Mouse (Mus musculus) myocyte (in vitro differentiated cells): ENCODE measurements around the gene Atg10. TPM values are rescaled to one million over a fixed set of nuclear protein-coding genes. Genes with fewer than 3 reads are reported as not detected.

Experiments
- H3K27me3 ChIP-seq: one replicate; pipeline ENCODE4 v1.6.1; 2011; ENCODE audit not compliant: control insufficient read depth, insufficient read depth, insufficient read length
- H3K36me3 ChIP-seq: one replicate; pipeline ENCODE4 v1.6.1; 2011; ENCODE audit not compliant: control insufficient read depth, insufficient read depth
- H3K4me2 ChIP-seq: one replicate; pipeline ENCODE4 v1.6.1; 2011; ENCODE audit warnings: low read depth, control low read depth
- H3K4me3 ChIP-seq: one replicate; pipeline ENCODE4 v1.5.1; 2011; ENCODE audit warnings: mild to moderate bottlenecking, control low read depth, moderate library complexity
- H3K79me2 ChIP-seq: one replicate; pipeline ENCODE4 v1.6.1; 2011; ENCODE audit not compliant: control insufficient read depth, insufficient read depth
- H3ac ChIP-seq: one replicate; pipeline ENCODE4 v1.6.1; 2011; ENCODE audit not compliant: control insufficient read depth, insufficient read length
- CEBPB ChIP-seq: IDR thresholded peaks from 2 replicates; pipeline ENCODE4 v1.6.1; 2011; ENCODE audit warnings: mild to moderate bottlenecking, moderate library complexity; ENCODE audit not compliant: poor library complexity, insufficient read depth, severe bottlenecking
- E2F4 ChIP-seq: IDR thresholded peaks from one replicate; pipeline ENCODE4 v1.6.1; 2011; ENCODE audit warnings: mild to moderate bottlenecking, control low read depth, moderate library complexity; ENCODE audit not compliant: insufficient read depth
- MAX ChIP-seq: IDR thresholded peaks from one replicate; pipeline ENCODE4 v1.6.1; 2011; ENCODE audit warnings: low read depth, mild to moderate bottlenecking, control low read depth
- MYOD1 ChIP-seq, 3 experiments: IDR thresholded peaks; one replicate each; pipeline ENCODE4 v1.6.1; 2011; ENCODE audit warnings: control low read depth in 2 of 3, low read depth in 2 of 3, mild to moderate bottlenecking in 2 of 3, moderate library complexity in 1 of 3; ENCODE audit not compliant: insufficient read length in 2 of 3, control insufficient read depth in 1 of 3
- MYOG ChIP-seq, 3 experiments: IDR thresholded peaks; one replicate each; pipeline ENCODE4 v1.6.1; 2011; ENCODE audit warnings: control low read depth in 2 of 3, low read depth in 2 of 3, mild to moderate bottlenecking in 2 of 3; ENCODE audit not compliant: insufficient read length in 2 of 3, control insufficient read depth in 1 of 3, insufficient read depth in 1 of 3
- POLR2A ChIP-seq: IDR thresholded peaks from one replicate; pipeline ENCODE4 v1.6.1; 2011; ENCODE audit warnings: low read depth, mild to moderate bottlenecking, control low read depth, moderate library complexity; ENCODE audit not compliant: insufficient read length
- POLR2AphosphoS2 ChIP-seq: IDR thresholded peaks from one replicate; pipeline ENCODE4 v1.6.1; 2011; ENCODE audit warnings: low read depth, control low read depth; ENCODE audit not compliant: insufficient read length
- REST ChIP-seq: IDR thresholded peaks from one replicate; pipeline ENCODE4 v1.6.1; 2011; ENCODE audit warnings: mild to moderate bottlenecking, control low read depth, moderate library complexity; ENCODE audit not compliant: insufficient read depth, insufficient read length
- SRF ChIP-seq: IDR thresholded peaks from one replicate; pipeline ENCODE4 v1.6.1; 2011; ENCODE audit warnings: low read depth; ENCODE audit not compliant: control insufficient read depth, insufficient read length
- TCF12 ChIP-seq: IDR thresholded peaks from one replicate; pipeline ENCODE4 v1.6.1; 2011; ENCODE audit warnings: mild to moderate bottlenecking, control low read depth; ENCODE audit not compliant: poor library complexity, insufficient read depth, severe bottlenecking
- TCF3 ChIP-seq: IDR thresholded peaks from one replicate; pipeline ENCODE4 v1.6.1; 2011; ENCODE audit warnings: low read depth, control low read depth; ENCODE audit not compliant: insufficient read length
- USF1 ChIP-seq: IDR thresholded peaks from one replicate; pipeline ENCODE4 v1.6.1; 2011; ENCODE audit warnings: low read depth, mild to moderate bottlenecking, control low read depth, moderate library complexity
- polyA plus RNA-seq: library from polyadenylated mRNA; unstranded; fragments of >200 nt; fragmentation: generic; extraction: Trizol; gene quantifications from one replicate; pipeline ENCODE4 v1.2.1, GENCODE M21; 2012; ENCODE audit warnings: missing spikeins

Gene Atg10
- polyA plus RNA-seq, 1 experiment, result 5.9 TPM

DNA sequence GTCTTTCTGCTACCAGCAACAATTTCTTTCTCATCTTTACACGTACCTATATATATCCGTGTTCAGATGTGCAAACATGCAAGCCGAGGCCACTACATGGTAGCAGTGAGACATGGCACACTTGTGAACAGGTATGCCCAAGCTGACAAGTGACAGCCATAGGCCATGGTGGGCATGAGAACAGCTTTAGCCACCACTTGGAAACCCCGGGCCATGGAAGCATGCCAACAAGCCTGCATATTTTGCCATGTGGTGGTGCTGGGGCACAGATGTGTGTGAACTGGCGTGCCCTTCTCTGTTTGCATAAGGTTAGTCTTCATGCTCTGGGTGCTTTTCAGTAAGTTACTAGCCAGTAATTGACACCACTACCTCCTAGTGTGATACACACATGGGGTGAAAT lies 162.9 kb downstream of the Atg10 start:
- no peak overlapping the region for H3K4me3 ChIP-seq
- no peaks in the 10 kb centered on the region for H3K79me2 ChIP-seq
- TF ChIP-seq TCF3 (no peak), SRF (no peak), E2F4 (no peak), REST (no peak), POLR2A (no peak), POLR2AphosphoS2 (no peak), TCF12 (no peak), USF1 (no peak), MAX (no peak), MYOG (IDR thresholded peaks at IDR 0.05; ENCODE audit: control insufficient read depth in 1 of 3, insufficient read depth in 1 of 3, insufficient read length in 2 of 3, low read depth in 2 of 3) (no peak), MYOD1 (IDR thresholded peaks at IDR 0.05; ENCODE audit: control insufficient read depth in 1 of 3, insufficient read length in 2 of 3, low read depth in 2 of 3) (no peak)
- no peaks in the 10 kb centered on the region for H3K36me3 ChIP-seq
- no peak overlapping the region for H3ac ChIP-seq
- no peak overlapping the region for H3K4me2 ChIP-seq
- H3K27me3 ChIP-seq, result no peaks in the 10 kb centered on the region

DNA sequence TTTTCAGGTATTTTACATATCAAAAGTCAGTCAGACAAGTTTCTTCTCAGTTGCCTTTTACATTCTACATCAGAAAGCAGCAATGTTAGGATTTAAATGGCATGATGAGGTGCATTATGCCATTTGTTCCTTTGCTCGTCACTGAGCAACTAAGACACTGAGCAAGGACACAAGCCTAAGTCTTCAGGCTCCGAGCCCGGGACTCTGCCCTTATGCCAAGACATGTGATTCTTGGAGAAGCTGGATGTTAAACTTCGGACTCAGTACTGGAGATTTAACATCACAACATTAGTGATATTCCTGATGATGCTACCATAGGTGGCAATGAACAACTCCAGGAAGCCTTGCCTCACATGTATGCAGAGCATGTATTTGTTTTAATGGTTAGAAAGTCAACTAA lies 175.6 kb downstream of the Atg10 start:
- no peaks in the 10 kb centered on the region for H3K27me3 ChIP-seq
- H3K4me2 ChIP-seq, result no peak overlapping the region
- no peak overlapping the region for H3K4me3 ChIP-seq
- no peak overlapping the region for H3ac ChIP-seq
- H3K36me3 ChIP-seq, result no peaks in the 10 kb centered on the region
- no peaks in the 10 kb centered on the region for H3K79me2 ChIP-seq
- no peak for TF ChIP-seq POLR2A
- no peak for TF ChIP-seq TCF12

DNA sequence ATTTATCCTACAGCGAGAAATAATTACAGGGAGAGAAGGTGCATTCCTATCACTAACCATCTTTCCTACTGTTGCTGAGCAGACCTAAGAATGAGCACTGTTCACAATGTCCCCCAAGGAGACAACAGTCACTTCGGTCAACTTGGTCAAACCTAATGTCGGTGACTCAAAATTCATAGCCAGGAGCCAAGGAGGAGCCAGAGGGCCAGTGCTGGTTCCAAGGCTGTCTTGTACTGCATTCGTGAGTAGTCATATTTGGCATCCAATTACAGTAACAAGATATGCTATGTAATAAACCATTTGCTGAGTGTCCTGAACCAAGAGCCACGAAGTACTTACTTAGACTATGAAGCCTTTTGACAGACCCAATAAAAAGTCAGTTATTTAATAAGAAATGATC lies 176.9 kb downstream of the Atg10 start:
- TF ChIP-seq SRF (no peak), E2F4 (no peak), POLR2AphosphoS2 (no peak), MAX (no peak), CEBPB (no peak), MYOD1 (IDR thresholded peaks at IDR 0.05; ENCODE audit: control insufficient read depth in 1 of 3, insufficient read length in 2 of 3, low read depth in 2 of 3) (no peak), MYOG (IDR thresholded peaks at IDR 0.05; ENCODE audit: control insufficient read depth in 1 of 3, insufficient read depth in 1 of 3, insufficient read length in 2 of 3, low read depth in 2 of 3) (no peak), USF1 (no peak), TCF12 (no peak), REST (no peak), TCF3 (no peak), POLR2A (no peak)
- Histone ChIP-seq H3K4me3 (no peak overlapping the region), H3K4me2 (no peak overlapping the region), H3K27me3 (no peaks in the 10 kb centered on the region), H3K36me3 (no peaks in the 10 kb centered on the region), H3ac (no peak overlapping the region), H3K79me2 (no peaks in the 10 kb centered on the region)

DNA sequence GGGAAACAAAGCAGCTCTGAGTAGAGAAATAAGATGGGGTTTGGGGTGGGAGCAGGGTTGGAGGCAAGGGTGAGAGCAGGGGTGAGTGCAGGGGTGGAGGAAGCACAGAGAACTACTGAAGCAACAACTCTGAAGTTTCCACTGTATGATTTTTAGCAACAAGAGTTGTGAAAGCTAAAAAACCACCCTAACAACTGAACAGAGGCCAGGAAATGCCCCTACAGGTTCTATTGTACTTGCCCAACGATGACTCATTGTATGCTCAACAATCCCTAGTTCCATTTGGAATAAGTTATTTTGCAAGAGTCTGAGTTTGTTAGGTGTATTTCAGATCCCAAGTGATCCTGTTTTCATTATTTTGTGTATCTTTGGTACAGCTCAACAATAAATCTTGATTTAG lies 182.5 kb downstream of the Atg10 start:
- Histone ChIP-seq H3K79me2 (no peaks in the 10 kb centered on the region), H3K27me3 (no peaks in the 10 kb centered on the region), H3K4me3 (no peak overlapping the region), H3K4me2 (peak overlapping the region; percentile 33), H3K36me3 (no peaks in the 10 kb centered on the region), H3ac (no peak overlapping the region)
- TF ChIP-seq TCF3, result no peak
- no peak for TF ChIP-seq REST
- no peak for TF ChIP-seq MYOG (IDR thresholded peaks at IDR 0.05; ENCODE audit: control insufficient read depth in 1 of 3, insufficient read depth in 1 of 3, insufficient read length in 2 of 3, low read depth in 2 of 3)
- no peak for TF ChIP-seq MAX
- TF ChIP-seq SRF, result no peak
- no peak for TF ChIP-seq TCF12
- TF ChIP-seq POLR2A, result no peak
- TF ChIP-seq E2F4, result no peak
- no peak for TF ChIP-seq USF1
- no peak for TF ChIP-seq MYOD1 (IDR thresholded peaks at IDR 0.05; ENCODE audit: control insufficient read depth in 1 of 3, insufficient read length in 2 of 3, low read depth in 2 of 3)
- no peak for TF ChIP-seq CEBPB
- no peak for TF ChIP-seq POLR2AphosphoS2

DNA sequence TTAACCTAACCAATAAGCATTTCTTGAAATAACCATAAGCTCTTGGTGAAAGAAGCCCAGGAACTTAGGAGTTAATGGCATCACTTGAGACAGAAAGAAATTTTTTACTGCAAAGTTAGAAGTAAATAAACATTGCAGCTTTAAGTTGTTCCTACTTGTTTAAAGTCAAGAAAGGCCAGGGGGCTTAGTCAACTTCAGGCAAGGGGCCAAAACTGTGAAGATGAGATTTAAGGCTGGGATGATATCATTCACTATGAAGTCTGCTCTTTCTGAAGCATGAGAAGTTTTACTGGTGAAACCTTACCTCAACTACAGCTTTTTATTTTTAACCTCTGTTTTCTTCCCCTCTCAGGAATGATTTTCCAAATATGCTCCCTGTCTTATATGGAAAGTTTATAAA lies 183.3 kb downstream of the Atg10 start:
- TF ChIP-seq REST, result no peak
- no peak for TF ChIP-seq POLR2A
- TF ChIP-seq TCF3, result no peak
- TF ChIP-seq MYOG (IDR thresholded peaks at IDR 0.05; ENCODE audit: control insufficient read depth in 1 of 3, insufficient read depth in 1 of 3, insufficient read length in 2 of 3, low read depth in 2 of 3), result no peak
- TF ChIP-seq CEBPB, result no peak
- no peak for TF ChIP-seq USF1
- no peak for TF ChIP-seq TCF12
- TF ChIP-seq POLR2AphosphoS2, result no peak
- Histone ChIP-seq H3K79me2 (no peaks in the 10 kb centered on the region), H3K4me3 (no peak overlapping the region), H3K4me2 (peak overlapping the region; percentile 8), H3ac (no peak overlapping the region), H3K36me3 (no peaks in the 10 kb centered on the region), H3K27me3 (no peaks in the 10 kb centered on the region)
